Mouse (Mus musculus) liver, embryonic 14.5 days (tissue): ENCODE measurements around the gene Mex3d. TPM values are rescaled to one million over a fixed set of nuclear protein-coding genes. Genes with fewer than 3 reads are reported as not detected.

ENCODE experiments used
- ATAC-seq: fragments of 200-750 bp; cut with Nextera tagmentation; 2 replicates; pipeline ENCODE4 v1.8.0; 2017; ENCODE audit warnings: moderate number of reproducible peaks, mild to moderate bottlenecking, moderate library complexity; ENCODE audit not compliant: insufficient read depth
- DNase-seq, 3 experiments: peaks; one replicate each; pipeline ENCODE4 v3.0.0-alpha.2; 2012 to 2013; ENCODE audit warnings: low read depth in 3 of 3, low spot score in 3 of 3
- H3K27ac ChIP-seq: fragments of 300-500 bp; sonication (generic); 2 replicates; pipeline ENCODE4 v1.5.1; 2014; ENCODE audit warnings: moderate library complexity, mild to moderate bottlenecking, control low read depth, inconsistent platforms
- H3K27me3 ChIP-seq: fragments of 300-500 bp; sonication (generic); 2 replicates; pipeline ENCODE4 v1.6.1; 2014; ENCODE audit warnings: mild to moderate bottlenecking, low read length, moderate library complexity; ENCODE audit not compliant: control insufficient read depth, insufficient read depth
- H3K36me3 ChIP-seq: fragments of 300-500 bp; sonication (generic); replicated peaks from 2 replicates; pipeline ENCODE4 v1.6.1; 2014; ENCODE audit warnings: low read depth; ENCODE audit not compliant: control insufficient read depth, insufficient read depth
- H3K4me1 ChIP-seq, 2 experiments: fragments of 200-500 bp in 1 of 2; fragments of 300-500 bp in 1 of 2; sonication (generic) in 1 of 2; replicated peaks; 2 replicates each; pipeline ENCODE4 v1.6.1; 2012 to 2014; ENCODE audit warnings: antibody characterized with exemption in 1 of 2, inconsistent platforms in 1 of 2, low read length in 1 of 2; ENCODE audit not compliant: control insufficient read depth in 2 of 2, insufficient read depth in 2 of 2
- H3K4me2 ChIP-seq: fragments of 300-500 bp; sonication (generic); 2 replicates; pipeline ENCODE4 v1.6.1; 2014; ENCODE audit warnings: low read depth, mild to moderate bottlenecking, control low read depth, moderate library complexity
- H3K4me3 ChIP-seq, 2 experiments: fragments of 200-500 bp in 1 of 2; fragments of 300-500 bp in 1 of 2; sonication (generic) in 1 of 2; 2 replicates each; pipeline ENCODE4 v1.5.1; 2012 to 2014; ENCODE audit warnings: low read depth in 2 of 2, low read length in 2 of 2, mild to moderate bottlenecking in 2 of 2, control low read depth in 1 of 2, inconsistent platforms in 1 of 2, moderate library complexity in 1 of 2; ENCODE audit not compliant: insufficient read depth in 1 of 2
- H3K9ac ChIP-seq: fragments of 300-500 bp; sonication (generic); replicated peaks from 2 replicates; pipeline ENCODE4 v1.6.1; 2014; ENCODE audit warnings: mild to moderate bottlenecking, control low read depth, moderate library complexity
- H3K9me3 ChIP-seq: fragments of 300-500 bp; sonication (generic); 2 replicates; pipeline ENCODE4 v1.6.1; 2016; ENCODE audit warnings: low read length, mixed read lengths; ENCODE audit not compliant: control insufficient read depth
- CTCF ChIP-seq: IDR thresholded peaks from 2 replicates; pipeline ENCODE4 v1.5.1; 2016; ENCODE audit warnings: antibody characterized with exemption, low read depth, control low read depth
- EP300 ChIP-seq: IDR thresholded peaks from 2 replicates; pipeline ENCODE4 v1.6.1; 2016; ENCODE audit warnings: antibody characterized with exemption, low read depth
- WGBS: fragments of 180-500 bp; shearing (Covaris S2); extraction: QIAGEN DNeasy Blood & Tissue Kit; methylation state at CpG from one replicate; pipeline ENCODE4 v1.1.7; 2014; ENCODE audit not compliant: insufficient replicate concordance; 5-methylcytosine and 5-hydroxymethylcytosine counted together
- polyA plus RNA-seq, 2 experiments: library from polyadenylated mRNA; depleted of rRNA in 1 of 2; stranded (reverse) in 1 of 2; unstranded in 1 of 2; fragments of >200 nt; fragmentation: Nextera tagmentation in 1 of 2; extraction: Ambion mirVana in 1 of 2; gene quantifications; 2 replicates each; pipeline versions ENCODE4 v1.2.1 to v1.2.3; 2012 to 2014

Mex3d gene
- polyA plus RNA-seq, 2 experiments, result 0.55 to 3.3 TPM

DNA sequence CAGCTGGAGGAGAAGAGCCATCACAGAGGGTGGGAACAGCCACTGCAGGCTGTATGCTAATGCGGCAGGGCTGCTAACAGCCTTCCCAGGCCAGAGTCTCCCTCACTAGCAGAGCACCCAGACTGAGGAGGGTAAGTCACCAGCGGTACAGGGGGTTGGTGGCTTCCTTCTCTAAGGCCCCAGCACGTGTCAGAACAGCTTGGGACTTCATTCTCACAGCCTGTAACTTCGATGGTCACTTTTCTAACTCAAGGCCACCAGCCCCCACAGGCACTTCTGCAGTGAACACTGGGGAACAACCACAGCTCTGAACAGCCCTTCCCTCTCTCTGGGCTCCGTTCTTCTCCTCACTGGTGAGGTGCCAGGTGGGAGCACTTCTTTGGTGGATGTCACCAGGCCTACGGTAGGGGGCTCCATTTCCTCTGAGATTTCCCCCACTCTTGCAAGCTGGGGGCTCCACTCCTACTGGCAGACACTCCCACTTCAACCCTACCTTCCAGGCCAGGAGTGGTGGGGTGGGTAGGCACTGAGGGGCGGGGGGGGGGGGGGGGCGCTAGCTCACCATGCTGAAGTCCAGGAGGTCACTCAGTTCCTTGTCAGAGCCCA, 43.0 kb upstream of the Mex3d start:
- H3K27ac ChIP-seq, result no peak overlapping the region; the same call in 1 of the 2 replicates
- ATAC-seq (no peak), DNase-seq (no peak)
- peaks cover 52% of the 10 kb centered on the region for H3K36me3 ChIP-seq
- H3K4me2 ChIP-seq, result no peak overlapping the region
- peaks cover 19 to 22% of the 10 kb centered on the region in 2 experiments for H3K4me1 ChIP-seq
- H3K9ac ChIP-seq, result 0 out of 2 replicates have a peak overlapping the region, but pooled peaks have one; percentile 1
- H3K27me3 ChIP-seq, result no peaks in the 10 kb centered on the region
- 81% methylated on average over 6 of the region's 8 CpGs for WGBS
- TF ChIP-seq CTCF (no peak), EP300 (no peak)
- H3K9me3 ChIP-seq, result no peaks in the 10 kb centered on the region
- H3K4me3 ChIP-seq, result no peak overlapping the region

DNA sequence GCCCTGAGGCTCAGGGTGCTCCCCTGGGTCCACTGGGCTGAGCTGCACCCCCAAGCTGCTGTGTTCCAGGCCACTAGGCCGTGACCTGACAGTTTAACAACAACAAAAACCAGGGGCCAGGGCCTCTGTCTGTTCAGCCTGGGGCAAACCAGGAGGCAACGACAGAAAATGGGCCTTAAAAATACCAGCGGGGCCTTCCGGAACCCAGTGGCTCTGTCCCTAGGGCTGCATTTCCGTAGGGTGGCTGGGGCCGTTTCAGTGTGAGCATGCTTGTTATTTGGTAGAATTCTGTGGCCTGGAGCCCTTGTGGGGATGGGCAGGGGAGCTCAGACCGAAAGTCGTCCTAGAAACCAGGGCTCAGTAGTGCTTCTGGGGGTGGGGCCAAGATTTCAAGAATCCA, 42.3 kb upstream of the Mex3d start:
- no peak for TF ChIP-seq CTCF
- TF ChIP-seq EP300, result no peak
- no peaks in the 10 kb centered on the region for H3K27me3 ChIP-seq
- ATAC-seq (no peak), DNase-seq (no peak)
- no peak overlapping the region for H3K4me2 ChIP-seq
- WGBS, result 87% methylated on average over 8 of the region's 8 CpGs
- H3K27ac ChIP-seq, result no peak overlapping the region
- peaks cover 13 to 16% of the 10 kb centered on the region in 2 experiments for H3K4me1 ChIP-seq
- no peak overlapping the region for H3K4me3 ChIP-seq
- peaks cover 3% of the 10 kb centered on the region; the same call in 1 of the 2 replicates for H3K9me3 ChIP-seq
- H3K36me3 ChIP-seq, result peaks cover 59% of the 10 kb centered on the region
- H3K9ac ChIP-seq, result no peak overlapping the region

DNA sequence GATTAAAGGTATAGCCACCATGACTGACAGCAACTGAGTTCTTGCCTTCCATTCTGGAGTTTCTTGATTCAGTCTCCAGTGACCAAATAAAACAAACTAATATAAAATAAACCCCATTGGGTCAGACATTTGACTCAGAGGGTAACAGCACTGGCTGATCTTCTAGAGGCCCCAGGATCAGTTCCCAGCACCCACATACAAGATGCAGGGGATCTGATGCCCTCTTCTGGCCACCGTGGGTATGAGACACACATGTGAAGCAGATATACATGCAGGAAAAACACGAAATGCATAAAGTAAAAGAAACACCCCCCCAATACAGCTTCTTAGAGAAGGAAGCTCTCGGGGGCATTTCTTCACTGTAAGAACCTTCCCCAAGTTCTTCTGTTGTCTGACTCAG, 37.6 kb upstream of the Mex3d start:
- Histone ChIP-seq H3K4me1 (peaks cover 47 to 48% of the 10 kb centered on the region in 2 experiments), H3K9me3 (peaks cover 3% of the 10 kb centered on the region; the same call in 1 of the 2 replicates), H3K27ac (peak overlapping the region; percentile 93), H3K36me3 (peaks cover 69% of the 10 kb centered on the region), H3K9ac (no peak overlapping the region), H3K27me3 (no peaks in the 10 kb centered on the region), H3K4me3 (no peak overlapping the region), H3K4me2 (no peak overlapping the region)
- WGBS, result 91% methylated on average over 3 of the region's 3 CpGs
- DNase-seq, result no peak
- TF ChIP-seq EP300, result no peak
- TF ChIP-seq CTCF, result peak; percentile 37
- no peak for ATAC-seq

DNA sequence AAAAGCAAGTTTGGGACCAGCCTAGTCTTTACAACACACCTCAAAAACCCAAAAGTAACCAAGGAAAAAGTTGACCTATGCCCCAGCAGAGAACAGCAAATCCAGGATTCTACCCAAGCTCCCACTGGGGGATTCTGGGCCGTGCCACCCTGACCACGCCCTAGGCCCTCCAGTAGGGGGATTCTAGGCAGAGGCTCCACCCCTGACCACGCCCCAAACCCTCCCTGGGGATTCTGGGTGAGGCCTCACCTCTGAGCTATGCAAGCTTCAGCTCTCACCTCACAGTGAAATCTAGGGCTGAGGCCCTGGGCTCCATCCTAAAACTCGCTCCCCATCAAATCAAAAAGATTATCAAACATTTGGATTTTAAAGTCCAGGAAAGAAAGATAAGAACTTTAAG, 36.1 kb upstream of the Mex3d start:
- DNase-seq (peak; percentile 77 to 79 (median 78)), ATAC-seq (peak; percentile 69)
- H3K4me1 ChIP-seq, result peaks cover 62 to 63% of the 10 kb centered on the region in 2 experiments
- peak overlapping the region; percentile 62 for H3K9ac ChIP-seq
- peak overlapping the region in 1 of 2 experiments; percentile 0; a peak in 1 of 4 replicates for H3K4me3 ChIP-seq
- H3K27ac ChIP-seq, result peak overlapping the region; percentile 93
- peaks cover 3% of the 10 kb centered on the region; the same call in 1 of the 2 replicates for H3K9me3 ChIP-seq
- peak overlapping the region; percentile 85 for H3K4me2 ChIP-seq
- TF ChIP-seq EP300 (no peak), CTCF (peak; percentile 40; the same call in 1 of the 2 replicates)
- H3K36me3 ChIP-seq, result peaks cover 69% of the 10 kb centered on the region
- no peaks in the 10 kb centered on the region for H3K27me3 ChIP-seq
- 13% methylated on average over 4 of the region's 4 CpGs for WGBS

DNA sequence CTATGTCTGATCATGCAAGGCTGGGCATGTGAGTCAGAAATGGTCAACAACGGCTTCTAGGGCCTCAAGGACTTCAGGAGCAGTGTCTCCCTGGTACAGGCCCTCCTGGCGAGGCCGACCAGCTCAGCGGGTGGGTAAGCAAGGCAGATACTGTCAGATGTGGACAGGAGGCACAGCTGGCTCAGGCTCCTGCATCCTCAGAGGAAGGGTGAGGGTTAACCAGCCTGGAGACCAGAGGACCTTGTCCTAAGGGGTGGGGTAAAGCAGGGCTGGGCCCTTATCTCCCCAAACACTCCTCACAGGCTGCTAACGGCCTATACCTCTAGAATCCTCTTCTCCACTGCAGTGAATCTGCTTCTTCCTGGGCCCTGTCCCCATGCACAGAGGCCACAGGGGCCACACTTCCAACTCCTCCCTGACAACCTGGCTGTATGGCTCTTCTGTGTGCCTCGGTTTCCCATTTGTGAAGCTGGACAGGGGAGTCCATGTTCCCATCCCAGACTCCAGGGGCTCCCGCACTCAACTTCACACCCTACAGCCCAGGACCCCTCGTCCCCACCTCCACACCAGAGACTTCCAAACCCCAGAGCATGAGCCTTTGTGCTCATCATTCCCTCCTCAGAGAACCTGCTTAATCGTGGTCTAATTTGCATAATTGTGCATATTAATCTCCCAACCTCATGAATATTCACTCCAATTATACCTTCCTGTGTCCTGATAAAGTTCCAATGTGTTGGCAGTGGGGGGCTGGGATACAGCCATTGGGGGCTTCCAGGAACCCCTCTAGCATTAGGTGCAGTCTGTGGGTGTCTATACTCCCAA, 34.4 kb upstream of the Mex3d start:
- Histone ChIP-seq H3K4me1 (peaks cover 64 to 66% of the 10 kb centered on the region in 2 experiments), H3K4me3 (peak overlapping the region; percentile 28 to 54), H3K4me2 (peak overlapping the region; percentile 85), H3K27ac (peak overlapping the region; percentile 93), H3K36me3 (peaks cover 71% of the 10 kb centered on the region), H3K27me3 (no peaks in the 10 kb centered on the region), H3K9ac (peak overlapping the region; percentile 72), H3K9me3 (peaks cover 3% of the 10 kb centered on the region; the same call in 1 of the 2 replicates)
- DNase-seq, result peak; percentile 78 to 86 (median 84)
- 15% methylated on average over 9 of the region's 9 CpGs for WGBS
- peak; percentile 85 for TF ChIP-seq EP300
- no peak for TF ChIP-seq CTCF
- peak; percentile 95 for ATAC-seq
